Mouse (Mus musculus) testis, postnatal 14 days (tissue): Measurements from ENCODE around the gene 2510009E07Rik.

Source experiments
- DNase-seq: peaks from one replicate; pipeline ENCODE4 v3.0.0; 2021; ENCODE audit warnings: low spot score

The 2510009E07Rik gene

DNA sequence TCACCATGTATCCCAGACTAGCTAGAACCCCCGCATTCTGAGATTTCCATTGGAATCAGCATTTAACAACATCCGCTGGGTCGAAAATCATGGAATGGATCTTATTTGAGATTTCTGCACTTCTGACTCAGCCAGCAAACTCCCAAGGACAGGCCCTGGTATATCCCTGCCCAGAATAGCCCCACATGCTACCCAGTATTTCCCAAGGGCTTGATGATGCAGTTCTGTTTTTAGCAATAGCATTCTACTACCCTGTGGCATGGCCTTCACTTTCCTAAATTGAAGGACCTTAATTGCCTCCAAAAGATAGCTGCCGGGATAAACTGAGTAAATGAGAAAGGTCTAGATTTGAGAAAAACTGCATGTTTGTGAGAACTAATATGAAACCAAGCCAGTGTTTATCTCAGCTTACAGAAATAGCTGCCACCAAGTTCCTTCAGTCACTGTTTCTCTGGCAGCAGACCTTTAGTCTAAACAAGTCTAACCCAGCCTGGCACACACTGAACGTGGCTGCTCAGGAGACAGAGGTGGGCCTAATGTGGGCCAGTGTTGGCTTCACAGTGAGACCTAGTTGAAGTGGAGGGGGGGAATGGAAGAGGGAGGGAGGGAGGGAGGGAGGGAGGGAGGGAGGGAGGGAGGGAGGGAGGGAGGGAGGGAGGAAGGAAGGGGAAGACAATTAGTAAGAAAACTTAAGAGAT lies 58.2 kb downstream of the 2510009E07Rik start:
- no peak for DNase-seq

DNA sequence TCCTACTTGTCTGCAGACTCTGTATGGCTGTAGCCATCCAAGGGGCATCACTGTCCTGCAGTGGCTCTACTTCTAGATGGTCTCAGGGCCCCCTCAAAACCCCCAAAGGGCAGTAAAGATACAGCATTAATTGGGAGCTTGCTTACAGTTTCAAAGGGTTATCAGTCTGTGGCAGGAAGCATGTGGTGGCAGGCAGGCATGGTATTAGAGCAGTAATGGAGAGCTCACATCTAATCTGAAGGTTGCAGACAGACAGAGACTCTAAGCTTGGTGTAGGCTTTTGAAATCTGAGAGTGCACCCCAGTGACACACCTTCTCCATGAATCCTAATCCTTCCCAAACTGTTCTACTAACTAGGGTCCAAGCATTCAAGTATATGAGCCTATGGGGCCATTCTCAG lies 60.0 kb downstream of the 2510009E07Rik start:
- no peak for DNase-seq

DNA sequence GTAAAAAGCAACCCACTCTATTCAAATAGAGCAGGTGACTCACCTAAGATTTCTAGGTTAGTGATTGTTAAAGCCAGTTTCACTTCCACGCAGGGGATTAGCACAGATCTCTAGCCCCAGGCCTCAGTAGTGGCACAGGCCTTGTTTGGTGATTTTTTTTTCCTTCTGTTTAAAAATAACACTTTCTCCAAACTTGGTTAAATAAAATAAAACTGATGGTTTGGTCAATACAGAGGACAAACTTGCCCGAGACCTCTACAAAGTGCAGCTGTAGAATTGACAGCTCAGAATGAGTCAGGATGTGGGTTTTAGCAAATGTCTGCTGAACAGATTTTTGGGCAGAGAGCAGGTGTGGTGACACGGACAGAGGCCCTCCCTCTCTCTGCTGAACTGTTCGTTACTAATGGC lies 62.6 kb downstream of the 2510009E07Rik start:
- DNase-seq: no peak

DNA sequence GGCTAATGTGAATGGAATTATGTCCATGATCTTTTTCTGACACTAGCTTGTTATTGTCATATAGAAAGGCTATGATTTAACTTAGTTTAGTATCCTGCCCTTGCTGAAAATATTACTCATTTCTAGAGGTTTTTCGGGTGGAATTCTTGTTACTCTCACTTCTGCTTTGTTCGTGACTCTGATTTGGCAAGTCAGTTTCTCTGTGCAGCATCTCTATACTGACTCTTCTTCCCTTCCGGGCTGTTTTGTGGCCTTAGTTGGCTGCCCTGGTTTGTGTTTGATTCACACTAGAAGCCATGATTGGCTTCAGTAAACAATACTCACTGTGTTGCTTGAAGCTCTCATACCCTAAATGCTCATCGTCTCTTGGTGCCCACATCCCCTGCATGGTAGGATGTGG lies 63.9 kb downstream of the 2510009E07Rik start:
- no peak for DNase-seq

DNA sequence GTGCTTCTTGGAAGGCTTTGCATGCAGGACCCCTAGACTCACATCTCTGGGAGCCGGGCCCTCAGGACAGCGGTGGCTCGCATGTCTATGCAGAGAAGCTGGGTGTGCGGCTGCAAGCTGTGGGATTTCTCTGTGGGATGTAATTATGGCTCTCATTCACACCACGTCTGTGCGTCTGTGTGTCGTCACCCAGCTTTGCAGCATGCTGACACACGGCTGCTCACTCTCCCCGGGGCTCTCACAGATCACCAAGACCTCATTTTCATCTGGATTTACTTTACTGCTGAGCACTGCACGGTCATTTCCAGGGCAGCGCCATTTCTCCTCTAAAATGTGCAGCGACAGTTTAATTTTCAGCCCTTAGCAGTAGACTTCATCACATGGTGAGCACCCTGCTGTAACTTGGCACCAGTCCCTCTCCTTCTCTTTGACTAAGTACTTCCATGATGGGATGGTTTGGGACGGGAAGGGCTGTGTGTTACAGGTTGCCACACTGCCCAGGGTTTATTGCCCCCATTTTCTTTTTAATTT lies 66.3 kb downstream of the 2510009E07Rik start:
- DNase-seq: no peak

DNA sequence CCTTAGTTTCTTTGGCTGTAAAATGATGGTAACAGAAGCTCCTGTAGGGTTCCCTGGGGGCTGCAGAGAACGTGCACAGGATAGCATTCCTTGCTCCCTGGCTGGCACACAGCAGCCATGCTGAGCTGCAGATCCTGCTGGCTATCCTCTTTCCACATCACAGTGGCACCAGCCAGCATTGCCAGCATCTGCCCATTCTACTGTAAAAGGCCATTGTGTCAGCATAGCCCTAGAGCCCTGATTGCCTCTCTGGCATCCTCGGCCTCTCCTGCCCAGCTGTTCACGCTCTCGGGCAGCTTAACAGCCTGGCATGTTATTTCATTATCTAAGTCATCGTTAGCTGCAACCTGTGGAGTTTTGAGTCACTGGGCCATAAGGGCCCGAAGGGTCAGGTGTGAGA lies 67.2 kb downstream of the 2510009E07Rik start:
- DNase-seq: no peak

DNA sequence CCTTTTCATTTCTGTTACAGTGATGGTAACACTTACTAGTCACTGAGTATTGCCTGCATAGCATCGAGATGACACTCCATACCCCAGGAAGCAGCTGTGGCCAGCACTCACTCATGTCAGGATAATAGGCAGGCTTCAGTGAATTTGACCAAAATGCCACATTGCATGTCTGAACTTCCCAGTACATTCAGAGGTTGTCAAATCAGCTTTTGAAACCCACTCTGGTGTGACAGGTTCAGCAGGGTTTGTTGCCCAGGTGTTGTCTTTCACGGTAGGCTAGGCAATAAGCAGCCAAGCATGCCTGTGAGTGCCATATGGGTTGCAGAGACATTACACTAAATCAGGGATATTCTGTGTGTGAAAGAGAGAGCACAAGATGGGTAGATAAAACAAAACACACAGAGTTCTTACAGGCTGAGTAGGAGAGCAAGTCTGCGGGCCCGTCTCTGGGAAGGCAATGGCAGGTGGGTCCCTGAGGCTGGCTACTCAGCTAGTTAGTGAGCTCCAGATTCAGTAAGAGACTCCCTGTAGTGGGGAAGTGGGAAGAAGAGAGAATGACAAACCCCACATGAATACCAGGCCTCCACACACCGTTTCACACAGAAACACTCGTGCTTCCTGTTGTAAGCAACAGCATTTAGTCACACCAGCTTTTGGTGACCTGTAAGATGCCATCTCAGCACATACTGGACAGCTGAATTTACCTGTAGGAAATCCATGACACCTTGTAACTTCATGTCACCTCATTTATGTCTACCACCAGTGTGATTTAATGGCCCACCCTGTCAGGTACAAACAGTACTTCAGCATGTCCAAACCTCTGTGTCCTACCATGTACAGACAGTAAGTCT lies 68.5 kb downstream of the 2510009E07Rik start:
- no peak for DNase-seq

DNA sequence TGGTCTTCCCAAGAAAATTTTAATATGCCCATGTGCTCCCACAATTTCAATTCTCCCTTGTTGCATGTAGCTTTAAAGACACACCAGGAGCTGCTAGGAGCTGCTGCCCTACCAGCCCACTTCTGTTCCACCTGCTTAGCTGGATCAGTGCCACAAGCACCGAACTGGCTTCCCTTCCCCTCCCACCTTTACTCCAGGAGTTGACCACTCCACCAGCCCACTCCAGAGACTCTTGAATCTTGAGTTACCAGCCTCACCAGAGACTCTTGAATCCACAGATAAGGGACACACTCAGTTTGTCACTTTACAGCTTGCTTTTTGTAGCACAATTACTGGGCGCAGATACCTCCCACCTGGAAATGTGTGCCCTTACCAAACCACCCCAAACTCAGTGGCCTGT lies 73.8 kb downstream of the 2510009E07Rik start:
- no peak for DNase-seq

DNA sequence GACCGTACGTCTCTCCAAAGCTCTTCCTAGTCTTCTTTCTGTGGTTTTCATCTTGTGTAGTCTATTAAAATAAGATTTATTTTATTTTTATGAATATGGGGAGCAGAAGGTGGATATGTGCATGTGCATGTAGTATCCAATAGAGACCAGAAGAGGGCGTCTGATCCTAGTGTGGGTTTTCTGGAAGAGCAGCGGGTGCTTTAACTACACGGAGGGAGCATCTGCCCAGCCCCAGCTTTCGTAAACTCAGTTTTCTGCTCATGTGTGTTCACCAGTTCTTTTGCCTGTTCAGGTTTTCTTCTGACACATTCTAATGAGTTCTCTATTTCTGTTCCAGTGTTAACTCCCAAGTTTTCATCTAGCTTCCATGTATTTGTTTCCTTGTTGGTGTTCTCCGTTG lies 78.7 kb downstream of the 2510009E07Rik start:
- DNase-seq: no peak

DNA sequence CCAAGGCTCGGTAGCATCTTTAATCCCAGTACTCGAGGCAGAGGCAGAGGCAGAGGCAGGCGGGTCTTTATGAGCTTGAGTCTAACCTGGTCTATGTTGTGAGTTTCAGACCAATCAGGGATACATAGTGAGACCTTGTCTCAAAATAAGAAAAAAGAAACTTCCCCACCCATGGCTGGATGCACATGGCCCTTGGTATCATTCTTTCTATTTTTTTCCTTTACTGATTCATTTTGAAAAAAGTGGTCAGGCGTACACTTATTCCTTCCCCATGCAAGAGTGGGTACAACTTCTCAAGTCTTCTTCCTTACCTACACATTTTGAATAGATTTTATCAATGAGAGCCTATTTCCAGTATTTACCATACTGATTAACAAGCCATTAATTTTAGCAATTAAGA lies 84.0 kb downstream of the 2510009E07Rik start:
- DNase-seq: no peak

DNA sequence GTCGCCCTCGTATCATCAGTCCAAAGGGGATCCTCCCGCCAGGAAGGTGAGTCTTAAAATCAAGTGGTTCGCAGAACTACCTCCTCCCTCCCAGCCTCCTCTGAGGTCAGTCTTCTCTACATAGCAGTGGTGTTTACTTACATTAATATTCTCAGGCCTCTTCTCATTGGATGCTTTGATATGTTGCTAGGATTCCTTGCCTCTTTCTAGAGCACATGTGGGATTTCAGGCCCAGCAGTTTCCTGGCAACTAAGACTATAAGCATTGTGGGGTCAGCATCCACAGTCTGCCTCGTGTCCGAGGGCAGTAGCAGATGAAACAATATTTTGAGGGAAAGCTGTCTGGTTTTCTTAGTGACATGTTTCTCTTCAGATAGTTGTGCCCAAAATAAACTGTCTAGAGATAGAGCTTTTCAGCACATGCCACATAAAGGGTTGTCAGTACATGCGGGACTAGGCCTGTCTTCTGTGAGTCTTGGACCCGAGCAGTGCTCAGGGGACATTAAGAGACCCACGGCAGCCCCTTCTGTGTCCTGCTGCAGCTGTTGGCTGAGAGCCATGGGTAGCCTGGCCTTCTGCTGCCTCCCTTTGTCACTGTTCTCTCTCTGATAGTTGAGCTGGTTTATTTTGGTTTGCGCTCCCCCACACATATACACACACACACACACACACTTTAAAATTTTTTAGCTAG lies 86.1 kb downstream of the 2510009E07Rik start:
- DNase-seq: no peak

DNA sequence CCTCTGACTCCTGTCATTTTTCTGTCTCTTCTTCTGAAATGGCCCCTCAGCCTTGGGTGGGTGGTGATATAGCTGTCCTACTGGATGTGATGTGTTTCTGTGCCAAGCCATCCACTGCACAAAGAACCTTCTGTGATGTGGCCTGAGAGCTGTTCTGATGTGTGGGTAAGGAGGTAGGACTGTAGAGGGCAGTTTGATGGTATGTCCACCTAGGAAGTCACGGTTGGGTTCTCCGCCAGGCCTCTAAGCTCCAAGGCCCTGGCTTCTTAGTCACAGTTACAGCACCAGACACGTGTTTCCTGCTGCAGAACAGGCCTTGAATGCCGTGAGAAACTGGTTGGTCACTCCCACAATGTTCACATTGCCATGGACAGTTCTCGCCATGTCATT lies 86.8 kb downstream of the 2510009E07Rik start:
- no peak for DNase-seq

DNA sequence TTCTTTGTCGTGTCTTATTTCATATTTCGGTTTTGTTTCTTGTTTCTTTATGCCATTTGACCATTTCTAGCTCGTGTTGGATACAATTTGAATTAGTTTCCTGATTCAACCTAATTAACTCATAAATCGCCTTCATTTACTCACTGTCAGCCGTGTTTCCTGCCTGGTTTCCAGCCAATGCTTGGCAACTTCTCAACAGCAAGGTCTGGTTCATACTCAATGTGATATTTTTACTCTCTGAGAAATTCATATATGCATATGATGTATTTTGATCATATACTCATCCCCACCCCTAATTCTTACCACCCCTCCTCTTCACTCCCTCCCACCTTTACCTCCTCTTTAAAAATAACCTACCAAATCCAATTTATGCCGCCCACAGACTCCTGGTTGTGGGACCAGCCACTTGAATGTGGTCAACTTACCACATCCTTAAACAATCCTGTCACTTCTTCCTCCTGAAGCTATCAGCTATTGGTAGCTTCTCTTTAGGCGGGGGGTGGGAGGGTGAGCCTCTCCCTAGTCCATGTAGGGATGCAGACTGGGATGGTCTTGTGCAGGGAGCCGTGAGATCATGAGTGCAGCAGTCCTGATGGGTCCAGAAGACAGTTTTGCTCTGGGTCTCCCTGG lies 87.3 kb downstream of the 2510009E07Rik start:
- no peak for DNase-seq

DNA sequence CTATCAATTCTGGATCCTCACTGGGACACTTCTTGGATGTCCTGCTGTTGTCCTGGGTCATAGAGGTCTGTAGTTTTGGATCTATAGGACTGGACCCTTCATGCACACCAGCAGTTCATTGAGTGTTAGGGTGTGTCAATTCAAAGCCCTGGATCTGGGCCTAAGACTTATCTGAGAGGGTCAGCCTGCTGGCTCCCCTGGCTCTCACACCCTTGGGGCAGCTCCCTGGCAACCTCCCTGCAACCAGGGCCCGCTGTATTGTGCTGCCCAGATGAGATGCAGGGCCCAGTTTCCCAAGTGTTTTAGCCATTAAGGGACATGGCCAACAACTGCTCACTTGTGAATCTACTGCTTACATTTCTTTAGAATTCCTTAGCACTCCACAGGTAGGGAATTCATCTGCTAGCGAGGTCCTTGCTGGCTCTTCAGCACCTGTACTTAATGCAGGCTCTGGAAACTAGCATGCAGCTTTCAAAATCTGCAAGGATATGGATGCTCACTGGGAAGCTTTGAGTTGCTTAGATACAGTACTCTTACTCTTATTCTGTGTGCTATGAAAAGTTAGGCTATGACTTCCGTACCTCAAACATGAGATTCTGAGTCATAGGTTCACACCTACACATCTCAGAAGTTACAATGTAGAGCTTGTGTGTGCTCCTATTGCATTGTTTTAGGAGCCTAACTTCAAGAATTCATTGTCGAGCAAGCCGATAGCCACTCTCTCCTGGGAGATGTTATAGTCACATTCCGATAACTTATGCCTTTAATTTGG lies 88.0 kb downstream of the 2510009E07Rik start:
- DNase-seq: no peak

DNA sequence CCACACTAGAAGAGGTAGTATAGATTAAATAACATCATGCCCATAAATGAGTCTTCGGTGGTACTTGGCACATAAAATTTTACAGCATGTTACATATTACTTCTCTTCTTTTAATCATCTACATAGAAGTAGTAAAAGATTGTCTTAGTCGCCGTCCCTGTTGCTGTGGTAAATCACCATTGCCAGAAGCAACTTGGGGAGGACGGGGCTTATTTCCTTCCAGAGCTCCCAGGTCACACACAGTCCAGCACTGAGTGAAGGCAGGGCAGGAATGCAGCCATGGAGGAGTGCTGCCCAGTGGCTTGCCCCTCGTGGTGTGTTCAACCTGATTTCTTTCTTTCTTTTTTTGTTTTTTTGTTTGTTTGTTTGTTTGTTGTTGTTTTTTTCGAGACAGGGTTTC lies 90.1 kb downstream of the 2510009E07Rik start:
- DNase-seq: no peak
